Mouse (Mus musculus): ENCODE results near the gene Csmd2. TPM values are rescaled to one million over a fixed set of nuclear protein-coding genes. Genes with fewer than 3 reads are reported as not detected.

Csmd2 gene
- total and polyA plus RNA-seq, 3 experiments: 0.11 TPM; not detected in 2

- H3K4me1 ChIP-seq (ENCODE audit: insufficient read depth, low read depth, low read length): no peaks in the 10 kb centered on the region
- ATAC-seq (ENCODE audit: extremely low read depth, insufficient number of reproducible peaks, low FRiP score, poor library complexity, severe bottlenecking) (no peak), DNase-seq (ENCODE audit: low spot score) (no peak)
- H3K36me3 ChIP-seq (replicated peaks): no peaks in the 10 kb centered on the region
- TF ChIP-seq GATA2 (IDR thresholded peaks at IDR 0.05; ENCODE audit: borderline replicate concordance, low read depth, low read length) (no peak), CTCF (IDR thresholded peaks at IDR 0.05; ENCODE audit: low read depth, low read length) (no peak), POLR2AphosphoS5 (IDR thresholded peaks at IDR 0.05; ENCODE audit: insufficient replicate concordance, low read depth, low read length) (no peak), GATA1 (IDR thresholded peaks at IDR 0.05; ENCODE audit: borderline replicate concordance, low read length) (no peak), TAL1 (conservative IDR thresholded peaks at IDR 0.05; ENCODE audit: low read depth, low read length) (no peak)
- peaks cover 87% of the 10 kb centered on the region for H3K9me3 ChIP-seq (replicated peaks)
- H3K27me3 ChIP-seq (ENCODE audit: insufficient read depth, low read length): no peaks in the 10 kb centered on the region
- no peak overlapping the region for H3K4me3 ChIP-seq (ENCODE audit: low read depth, low read length)
Observed at GRCm38 (mm10) chr4:127987270-127987669, 387 bp upstream of the Csmd2 start.

- Histone ChIP-seq H3K4me3 (ENCODE audit: low read depth, low read length) (no peak overlapping the region; the same call in 1 of the 2 replicates), H3K36me3 (replicated peaks) (no peaks in the 10 kb centered on the region), H3K27me3 (ENCODE audit: insufficient read depth, low read length) (no peaks in the 10 kb centered on the region), H3K9me3 (replicated peaks) (peaks cover 90% of the 10 kb centered on the region), H3K4me1 (ENCODE audit: insufficient read depth, low read depth, low read length) (no peaks in the 10 kb centered on the region)
- ATAC-seq (ENCODE audit: extremely low read depth, insufficient number of reproducible peaks, low FRiP score, poor library complexity, severe bottlenecking): no peak
- DNase-seq (ENCODE audit: low spot score): no peak
- TF ChIP-seq TAL1 (conservative IDR thresholded peaks at IDR 0.05; ENCODE audit: low read depth, low read length) (no peak), CTCF (IDR thresholded peaks at IDR 0.05; ENCODE audit: low read depth, low read length) (no peak), POLR2AphosphoS5 (IDR thresholded peaks at IDR 0.05; ENCODE audit: insufficient replicate concordance, low read depth, low read length) (no peak), GATA1 (IDR thresholded peaks at IDR 0.05; ENCODE audit: borderline replicate concordance, low read length) (no peak), GATA2 (IDR thresholded peaks at IDR 0.05; ENCODE audit: borderline replicate concordance, low read depth, low read length) (no peak)
Observed at GRCm38 (mm10) chr4:127988526-127989180, 996 bp downstream of the Csmd2 start.

GRCm38 (mm10) chr4:127989347-127989995, 1.8 kb downstream of the Csmd2 start:
- H3K27me3 ChIP-seq (ENCODE audit: insufficient read depth, low read length): no peaks in the 10 kb centered on the region
- TF ChIP-seq TAL1 (conservative IDR thresholded peaks at IDR 0.05; ENCODE audit: low read depth, low read length) (no peak), GATA1 (IDR thresholded peaks at IDR 0.05; ENCODE audit: borderline replicate concordance, low read length) (no peak), GATA2 (IDR thresholded peaks at IDR 0.05; ENCODE audit: borderline replicate concordance, low read depth, low read length) (no peak), CTCF (IDR thresholded peaks at IDR 0.05; ENCODE audit: low read depth, low read length) (no peak), POLR2AphosphoS5 (IDR thresholded peaks at IDR 0.05; ENCODE audit: insufficient replicate concordance, low read depth, low read length) (no peak)
- DNase-seq (ENCODE audit: low spot score) (no peak), ATAC-seq (ENCODE audit: extremely low read depth, insufficient number of reproducible peaks, low FRiP score, poor library complexity, severe bottlenecking) (no peak)
- H3K36me3 ChIP-seq (replicated peaks): no peaks in the 10 kb centered on the region
- no peaks in the 10 kb centered on the region for H3K4me1 ChIP-seq (ENCODE audit: insufficient read depth, low read depth, low read length)
- peaks cover 89% of the 10 kb centered on the region for H3K9me3 ChIP-seq (replicated peaks)
- no peak overlapping the region for H3K4me3 ChIP-seq (ENCODE audit: low read depth, low read length)

GRCm38 (mm10) chr4:127999281-127999680, 11.6 kb downstream of the Csmd2 start:
- Histone ChIP-seq H3K27me3 (ENCODE audit: insufficient read depth, low read length) (no peaks in the 10 kb centered on the region), H3K4me1 (ENCODE audit: insufficient read depth, low read depth, low read length) (no peaks in the 10 kb centered on the region), H3K36me3 (replicated peaks) (no peaks in the 10 kb centered on the region), H3K9me3 (replicated peaks) (peaks cover 86% of the 10 kb centered on the region), H3K4me3 (ENCODE audit: low read depth, low read length) (no peak overlapping the region)
- ATAC-seq (ENCODE audit: extremely low read depth, insufficient number of reproducible peaks, low FRiP score, poor library complexity, severe bottlenecking) (no peak; the same call in 1 of the 2 replicates), DNase-seq (ENCODE audit: low spot score) (no peak)
- no peak for TF ChIP-seq CTCF (IDR thresholded peaks at IDR 0.05; ENCODE audit: low read depth, low read length)
- TF ChIP-seq GATA1 (IDR thresholded peaks at IDR 0.05; ENCODE audit: borderline replicate concordance, low read length): no peak
- TF ChIP-seq GATA2 (IDR thresholded peaks at IDR 0.05; ENCODE audit: borderline replicate concordance, low read depth, low read length): no peak
- TF ChIP-seq TAL1 (conservative IDR thresholded peaks at IDR 0.05; ENCODE audit: low read depth, low read length): no peak
- TF ChIP-seq POLR2AphosphoS5 (IDR thresholded peaks at IDR 0.05; ENCODE audit: insufficient replicate concordance, low read depth, low read length): no peak

- Histone ChIP-seq H3K4me3 (ENCODE audit: low read depth, low read length) (no peak overlapping the region), H3K36me3 (replicated peaks) (no peaks in the 10 kb centered on the region), H3K4me1 (ENCODE audit: insufficient read depth, low read depth, low read length) (no peaks in the 10 kb centered on the region), H3K9me3 (replicated peaks) (peaks cover 94% of the 10 kb centered on the region), H3K27me3 (ENCODE audit: insufficient read depth, low read length) (no peaks in the 10 kb centered on the region)
- no peak for DNase-seq (ENCODE audit: low spot score)
- no peak for ATAC-seq (ENCODE audit: extremely low read depth, insufficient number of reproducible peaks, low FRiP score, poor library complexity, severe bottlenecking)
- no peak for TF ChIP-seq GATA2 (IDR thresholded peaks at IDR 0.05; ENCODE audit: borderline replicate concordance, low read depth, low read length)
- no peak for TF ChIP-seq POLR2AphosphoS5 (IDR thresholded peaks at IDR 0.05; ENCODE audit: insufficient replicate concordance, low read depth, low read length)
- no peak for TF ChIP-seq TAL1 (conservative IDR thresholded peaks at IDR 0.05; ENCODE audit: low read depth, low read length)
- no peak for TF ChIP-seq CTCF (IDR thresholded peaks at IDR 0.05; ENCODE audit: low read depth, low read length)
- no peak for TF ChIP-seq GATA1 (IDR thresholded peaks at IDR 0.05; ENCODE audit: borderline replicate concordance, low read length)
Observed at GRCm38 (mm10) chr4:128002638-128003101, 15.0 kb downstream of the Csmd2 start.

GRCm38 (mm10) chr4:128004797-128005452, 17.3 kb downstream of the Csmd2 start:
- Histone ChIP-seq H3K4me3 (ENCODE audit: low read depth, low read length) (no peak overlapping the region), H3K36me3 (replicated peaks) (no peaks in the 10 kb centered on the region), H3K4me1 (ENCODE audit: insufficient read depth, low read depth, low read length) (no peaks in the 10 kb centered on the region), H3K9me3 (replicated peaks) (peaks cover 94% of the 10 kb centered on the region), H3K27me3 (ENCODE audit: insufficient read depth, low read length) (no peaks in the 10 kb centered on the region)
- DNase-seq (ENCODE audit: low spot score) (no peak), ATAC-seq (ENCODE audit: extremely low read depth, insufficient number of reproducible peaks, low FRiP score, poor library complexity, severe bottlenecking) (no peak)
- no peak for TF ChIP-seq TAL1 (conservative IDR thresholded peaks at IDR 0.05; ENCODE audit: low read depth, low read length)
- no peak for TF ChIP-seq POLR2AphosphoS5 (IDR thresholded peaks at IDR 0.05; ENCODE audit: insufficient replicate concordance, low read depth, low read length)
- no peak for TF ChIP-seq GATA2 (IDR thresholded peaks at IDR 0.05; ENCODE audit: borderline replicate concordance, low read depth, low read length)
- TF ChIP-seq GATA1 (IDR thresholded peaks at IDR 0.05; ENCODE audit: borderline replicate concordance, low read length): no peak
- no peak for TF ChIP-seq CTCF (IDR thresholded peaks at IDR 0.05; ENCODE audit: low read depth, low read length)
